Comparison of ENCODE assay signal across 13 mouse cellular contexts in the genomic region with DNA sequence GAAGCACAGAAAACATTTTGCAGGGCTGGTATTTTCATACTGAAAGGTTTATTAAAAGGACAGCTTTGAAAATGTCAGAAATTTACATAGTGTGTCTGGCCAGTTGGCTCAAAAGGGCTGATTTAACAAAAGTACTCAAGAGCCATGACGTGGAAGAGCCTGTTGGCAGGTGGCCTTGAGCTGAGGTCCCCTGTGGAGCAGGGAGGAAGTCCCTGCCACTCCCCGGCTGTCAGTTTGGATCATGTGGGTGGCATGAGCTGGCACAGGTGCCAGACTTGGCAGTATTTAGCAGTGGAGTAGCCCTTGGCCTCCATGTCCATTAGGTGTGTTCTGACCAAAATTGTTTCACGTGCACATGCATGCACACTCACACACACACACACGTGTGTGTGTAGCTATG. TPM values are rescaled to one million over a fixed set of nuclear protein-coding genes. Genes with fewer than 3 reads are reported as not detected.
DNase-seq lines count a peak whose midpoint lies in the region; ATAC-seq and TF ChIP-seq lines count a peak whose summit lies in the region.
"Had no signal": no experiment of that assay in that cellular context is flagged by ENCODE, and none has a peak within 500 bp of the region (broad histone marks: within the 10 kb centered on the region; RNA-seq: fewer than 3 reads in every experiment).

No protein-coding gene starts in this region.

- 60% methylated on average over 4 of the region's 4 CpGs for WGBS in forebrain, postnatal 0 days
- WGBS in forebrain, embryonic 16.5 days, result 63% methylated on average over 4 of the region's 4 CpGs
- 70% methylated on average over 4 of the region's 4 CpGs for WGBS in midbrain, postnatal 0 days
- WGBS in midbrain, embryonic 13.5 days, result 76% methylated on average over 4 of the region's 4 CpGs

- H3K4me3 ChIP-seq in forebrain, postnatal 0 days (ENCODE audit: low read depth, low read length), result no peak overlapping the region
- H3K4me3 ChIP-seq in forebrain, embryonic 16.5 days (replicated peaks; ENCODE audit: low read length), result no peak overlapping the region
- H3K4me3 ChIP-seq in midbrain, postnatal 0 days (ENCODE audit: low read depth, low read length), result no peak overlapping the region
- no peak overlapping the region for H3K4me3 ChIP-seq in midbrain, embryonic 13.5 days (replicated peaks)
- H3K4me3 ChIP-seq: heart, embryonic 13.5 days; liver, embryonic 13.5 days had no signal

- TF ChIP-seq CTCF in forebrain, postnatal 0 days (IDR thresholded peaks at IDR 0.05; ENCODE audit: low read depth), result no peak
- no peak for TF ChIP-seq CTCF in midbrain, postnatal 0 days (IDR thresholded peaks at IDR 0.05)

- H3K36me3 ChIP-seq in forebrain, postnatal 0 days (ENCODE audit: insufficient read depth), result no peaks in the 10 kb centered on the region
- H3K36me3 ChIP-seq in forebrain, embryonic 16.5 days (ENCODE audit: control insufficient read depth, insufficient read depth), result no peaks in the 10 kb centered on the region
- no peaks in the 10 kb centered on the region for H3K36me3 ChIP-seq in midbrain, postnatal 0 days (ENCODE audit: insufficient read depth, low read length)
- H3K36me3 ChIP-seq in midbrain, embryonic 13.5 days, result no peaks in the 10 kb centered on the region
- H3K36me3 ChIP-seq: G1E; heart, embryonic 13.5 days; liver, embryonic 13.5 days had no signal

- H3K4me1 ChIP-seq in forebrain, postnatal 0 days (ENCODE audit: insufficient read depth), result no peaks in the 10 kb centered on the region
- H3K4me1 ChIP-seq in forebrain, embryonic 16.5 days (replicated peaks; ENCODE audit: control insufficient read depth, insufficient read depth, low read length), result no peaks in the 10 kb centered on the region
- no peaks in the 10 kb centered on the region for H3K4me1 ChIP-seq in midbrain, postnatal 0 days (ENCODE audit: insufficient read depth, low read length)
- no peaks in the 10 kb centered on the region for H3K4me1 ChIP-seq in midbrain, embryonic 13.5 days (replicated peaks)
- H3K4me1 ChIP-seq: liver, embryonic 13.5 days had no signal

- H3K27me3 ChIP-seq in forebrain, postnatal 0 days (ENCODE audit: insufficient read depth, low read length), result no peaks in the 10 kb centered on the region
- H3K27me3 ChIP-seq in forebrain, embryonic 16.5 days (replicated peaks; ENCODE audit: control insufficient read depth, insufficient read depth, low read length), result no peaks in the 10 kb centered on the region
- no peaks in the 10 kb centered on the region for H3K27me3 ChIP-seq in midbrain, postnatal 0 days (ENCODE audit: insufficient read depth, low read length)
- no peaks in the 10 kb centered on the region for H3K27me3 ChIP-seq in midbrain, embryonic 13.5 days
- H3K27me3 ChIP-seq: heart, embryonic 13.5 days; liver, embryonic 13.5 days had no signal

- no peaks in the 10 kb centered on the region for H3K9me3 ChIP-seq in forebrain, postnatal 0 days (ENCODE audit: low read length)
- H3K9me3 ChIP-seq in forebrain, embryonic 16.5 days (ENCODE audit: control insufficient read depth, low read length), result no peaks in the 10 kb centered on the region
- no peaks in the 10 kb centered on the region for H3K9me3 ChIP-seq in midbrain, postnatal 0 days (ENCODE audit: low read length)
- no peaks in the 10 kb centered on the region for H3K9me3 ChIP-seq in midbrain, embryonic 13.5 days
- H3K9me3 ChIP-seq: heart, embryonic 13.5 days had no signal

- H3K27ac ChIP-seq in forebrain, postnatal 0 days (ENCODE audit: low read depth, low read length), result no peak overlapping the region
- H3K27ac ChIP-seq in forebrain, embryonic 16.5 days (ENCODE audit: low read length), result no peak overlapping the region
- H3K27ac ChIP-seq in midbrain, postnatal 0 days (ENCODE audit: low read depth, low read length), result no peak overlapping the region
- no peak overlapping the region for H3K27ac ChIP-seq in midbrain, embryonic 13.5 days
- H3K27ac ChIP-seq: heart, embryonic 13.5 days; liver, embryonic 13.5 days had no signal

- ATAC-seq in forebrain, postnatal 0 days, result no peak
- ATAC-seq in forebrain, embryonic 16.5 days, result no peak
- no peak for ATAC-seq in midbrain, postnatal 0 days (ENCODE audit: low FRiP score)
- ATAC-seq in midbrain, embryonic 13.5 days, result no peak
- no peak for ATAC-seq in inflammation-experienced regulatory T-cells, adult 6 months
- no peak for ATAC-seq in activated CD4-positive, CD25-positive, alpha-beta regulatory T cell, adult 4 months

- DNase-seq in forebrain, postnatal 0 days, result peak; percentile 43
- DNase-seq in midbrain, postnatal 0 days (ENCODE audit: low spot score), result peak; percentile 77
- peak; percentile 98 to 99 for DNase-seq in cerebellum, postnatal 10 days
- no peak for DNase-seq in ovary, adult 18-20 months (ENCODE audit: low spot score)
- DNase-seq: B cell, adult 2 months; kidney, adult 18-20 months; liver, embryonic 13.5 days had no signal

- H3K4me2 ChIP-seq in forebrain, postnatal 0 days (ENCODE audit: low read depth), result no peak overlapping the region
- no peak overlapping the region for H3K4me2 ChIP-seq in forebrain, embryonic 16.5 days (ENCODE audit: low read length)
- no peak overlapping the region for H3K4me2 ChIP-seq in midbrain, postnatal 0 days (ENCODE audit: low read depth, low read length, poor library complexity, severe bottlenecking)
- H3K4me2 ChIP-seq in midbrain, embryonic 13.5 days (replicated peaks), result no peak overlapping the region
- H3K4me2 ChIP-seq: heart, embryonic 13.5 days; liver, embryonic 13.5 days had no signal

- H3K9ac ChIP-seq in forebrain, postnatal 0 days, result no peak overlapping the region
- H3K9ac ChIP-seq in forebrain, embryonic 16.5 days (replicated peaks; ENCODE audit: low read depth, low read length), result no peak overlapping the region
- H3K9ac ChIP-seq in midbrain, postnatal 0 days (replicated peaks; ENCODE audit: low read length, poor library complexity, severe bottlenecking), result no peak overlapping the region
- no peak overlapping the region for H3K9ac ChIP-seq in midbrain, embryonic 13.5 days (replicated peaks)
- H3K9ac ChIP-seq: heart, embryonic 13.5 days; liver, embryonic 13.5 days had no signal

RNA-seq across cellular contexts. Expression of a gene that starts 59.4 kb away (rescaled TPM):
- total RNA-seq in forebrain, postnatal 0 days (2014; rRNA removed), result 390 and 481 TPM in 2 replicates
- polyA plus RNA-seq in forebrain, postnatal 0 days (2015; fragmentation: Nextera tagmentation; extraction: Ambion mirVana), result 972 and 1,071 TPM in 2 replicates
- 608 and 664 TPM in 2 replicates for polyA plus RNA-seq in forebrain, embryonic 16.5 days (2015; fragmentation: Nextera tagmentation; extraction: Ambion mirVana)
- 428 and 445 TPM in 2 replicates for total RNA-seq in midbrain, postnatal 0 days (2014; rRNA removed)
- 1,211 and 1,230 TPM in 2 replicates for polyA plus RNA-seq in midbrain, postnatal 0 days (2015; fragmentation: Nextera tagmentation; extraction: Ambion mirVana)
- 582 and 588 TPM in 2 replicates for polyA plus RNA-seq in midbrain, embryonic 13.5 days (2015; fragmentation: Nextera tagmentation; extraction: Ambion mirVana)
- polyA plus RNA-seq in inflammation-experienced regulatory T-cells, adult 6 months (2017; shearing (Covaris generic)), result 100 to 1,000 TPM; 199 to 226 (median 213) TPM
- polyA plus RNA-seq in activated CD4-positive, CD25-positive, alpha-beta regulatory T cell, adult 4 months (2017; shearing (Covaris generic)), result 100 to 1,000 TPM; 201 to 231 TPM
